Mouse (Mus musculus): ENCODE results near the gene Ush1g. TPM values are rescaled to one million over a fixed set of nuclear protein-coding genes. Genes with fewer than 3 reads are reported as not detected.

The Ush1g gene
- polyA plus RNA-seq, 1 experiment from 2014 or later: 0.29 TPM

- TF ChIP-seq CTCF (IDR thresholded peaks at IDR 0.05; ENCODE audit: low read depth) (no peak), EP300 (IDR thresholded peaks at IDR 0.05; ENCODE audit: low read depth) (no peak)
- Histone ChIP-seq H3K9ac (replicated peaks) (no peak overlapping the region), H3K4me1 (ENCODE audit: insufficient read depth) (no peaks in the 10 kb centered on the region), H3K36me3 (replicated peaks; ENCODE audit: insufficient read depth, low read length) (no peaks in the 10 kb centered on the region), H3K4me2 (ENCODE audit: low read depth, low read length) (no peak overlapping the region), H3K27ac (ENCODE audit: low read depth) (no peak overlapping the region), H3K4me3 (ENCODE audit: low read depth, low read length) (no peak overlapping the region), H3K27me3 (ENCODE audit: insufficient read depth, low read length) (0 out of 2 replicates have a peak, but pooled peaks cover 3% of the 10 kb centered on the region), H3K9me3 (ENCODE audit: low read length) (no peaks in the 10 kb centered on the region)
- ATAC-seq (no peak), DNase-seq (no peak)
- WGBS (ENCODE audit: insufficient replicate concordance): 72% methylated on average over 5 of the region's 5 CpGs
Measured at GRCm38 (mm10) chr11:115353375-115353774, 31.5 kb upstream of the Ush1g start.

DNA sequence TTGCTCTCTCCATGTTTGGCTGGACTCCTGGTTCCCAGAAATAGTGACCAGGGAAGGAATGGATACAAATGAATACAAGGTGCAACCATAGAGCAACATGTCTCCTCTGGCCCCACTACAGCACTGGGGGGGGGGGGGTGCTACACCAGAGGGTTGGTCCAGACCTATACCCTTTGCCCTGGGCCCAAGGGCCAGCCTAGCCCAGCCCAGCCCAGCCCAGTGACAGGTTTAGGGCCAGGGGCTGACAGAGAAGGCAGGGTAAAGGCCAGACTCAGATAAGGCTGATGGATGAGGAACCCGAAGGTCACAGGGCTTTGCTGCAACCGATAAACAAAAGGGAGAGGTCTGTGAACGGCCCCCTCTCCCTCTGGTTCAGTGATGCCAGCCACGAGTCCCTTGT is 28.1 kb upstream of the Ush1g start:
- TF ChIP-seq EP300 (IDR thresholded peaks at IDR 0.05; ENCODE audit: low read depth) (no peak), CTCF (IDR thresholded peaks at IDR 0.05; ENCODE audit: low read depth) (no peak)
- no peak overlapping the region for H3K4me2 ChIP-seq (ENCODE audit: low read depth, low read length)
- H3K4me3 ChIP-seq (ENCODE audit: low read depth, low read length): no peak overlapping the region
- H3K9me3 ChIP-seq (ENCODE audit: low read length): no peaks in the 10 kb centered on the region
- 30% methylated on average over 4 of the region's 4 CpGs for WGBS (ENCODE audit: insufficient replicate concordance)
- 0 out of 2 replicates have a peak, but pooled peaks cover 8% of the 10 kb centered on the region for H3K27me3 ChIP-seq (ENCODE audit: insufficient read depth, low read length)
- DNase-seq (no peak), ATAC-seq (no peak)
- no peak overlapping the region for H3K9ac ChIP-seq (replicated peaks)
- H3K4me1 ChIP-seq (ENCODE audit: insufficient read depth): no peaks in the 10 kb centered on the region
- no peak overlapping the region for H3K27ac ChIP-seq (ENCODE audit: low read depth)
- no peaks in the 10 kb centered on the region for H3K36me3 ChIP-seq (replicated peaks; ENCODE audit: insufficient read depth, low read length)

DNA sequence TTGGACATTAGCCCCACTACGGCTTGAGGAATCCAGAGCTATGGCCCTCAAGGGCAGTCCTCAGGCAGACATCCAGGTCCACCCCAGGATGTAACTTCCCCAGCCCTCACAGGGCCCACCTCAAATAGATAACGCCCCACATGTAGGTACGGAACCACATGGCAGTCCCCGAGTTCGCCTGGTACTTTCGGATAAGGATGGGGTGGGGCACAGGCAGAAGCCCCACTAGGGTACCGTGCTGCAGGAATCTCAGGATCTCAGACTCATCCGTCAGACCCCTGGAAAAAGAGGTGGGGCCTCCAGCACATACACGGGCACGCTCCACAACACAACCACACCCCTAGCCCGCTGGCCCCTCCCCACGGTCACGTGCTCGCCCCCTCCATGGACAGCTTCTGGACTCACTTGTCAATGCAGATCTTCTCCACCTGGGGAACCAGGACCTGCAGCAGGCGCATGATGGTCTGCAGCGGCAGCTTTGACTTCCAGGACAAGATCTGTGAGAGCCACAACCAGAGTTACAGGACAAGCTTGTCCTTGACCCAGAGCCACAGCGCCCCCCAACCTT is 26.9 kb upstream of the Ush1g start:
- H3K36me3 ChIP-seq (replicated peaks; ENCODE audit: insufficient read depth, low read length): no peaks in the 10 kb centered on the region
- H3K4me3 ChIP-seq (ENCODE audit: low read depth, low read length): no peak overlapping the region
- no peak for DNase-seq
- TF ChIP-seq CTCF (IDR thresholded peaks at IDR 0.05; ENCODE audit: low read depth): no peak
- no peak for TF ChIP-seq EP300 (IDR thresholded peaks at IDR 0.05; ENCODE audit: low read depth)
- no peak for ATAC-seq
- H3K9ac ChIP-seq (replicated peaks): no peak overlapping the region
- no peaks in the 10 kb centered on the region for H3K9me3 ChIP-seq (ENCODE audit: low read length)
- 0 out of 2 replicates have a peak, but pooled peaks cover 6% of the 10 kb centered on the region for H3K27me3 ChIP-seq (ENCODE audit: insufficient read depth, low read length)
- H3K27ac ChIP-seq (ENCODE audit: low read depth): no peak overlapping the region
- WGBS (ENCODE audit: insufficient replicate concordance): 55% methylated on average over 17 of the region's 17 CpGs
- no peak overlapping the region for H3K4me2 ChIP-seq (ENCODE audit: low read depth, low read length)
- H3K4me1 ChIP-seq (ENCODE audit: insufficient read depth): no peaks in the 10 kb centered on the region

DNA sequence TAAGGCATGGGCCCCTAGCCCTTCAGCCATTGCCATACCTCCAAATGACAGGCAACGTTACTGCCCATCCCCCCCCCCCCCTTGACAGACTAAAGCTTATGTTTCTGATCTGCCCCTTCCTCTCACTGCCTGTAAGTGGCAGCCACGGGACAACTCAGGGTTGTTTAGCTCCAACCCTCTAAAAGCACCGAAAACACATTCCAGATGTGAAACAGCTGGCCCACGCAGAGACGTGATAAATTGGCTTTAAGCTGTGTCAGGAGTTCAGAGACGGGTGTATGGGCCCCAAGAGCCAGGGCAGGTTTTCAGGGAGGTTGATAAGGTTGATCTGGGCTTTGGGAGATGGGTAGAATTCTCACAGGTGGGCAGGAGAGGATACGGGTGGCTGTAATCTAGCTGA is 23.7 kb upstream of the Ush1g start:
- 0 out of 2 replicates have a peak, but pooled peaks cover 6% of the 10 kb centered on the region for H3K27me3 ChIP-seq (ENCODE audit: insufficient read depth, low read length)
- no peak overlapping the region for H3K27ac ChIP-seq (ENCODE audit: low read depth)
- TF ChIP-seq EP300 (IDR thresholded peaks at IDR 0.05; ENCODE audit: low read depth) (no peak), CTCF (IDR thresholded peaks at IDR 0.05; ENCODE audit: low read depth) (no peak)
- no peaks in the 10 kb centered on the region for H3K9me3 ChIP-seq (ENCODE audit: low read length)
- no peaks in the 10 kb centered on the region for H3K4me1 ChIP-seq (ENCODE audit: insufficient read depth)
- WGBS (ENCODE audit: insufficient replicate concordance): 37% methylated on average over 7 of the region's 7 CpGs
- no peak for DNase-seq
- no peaks in the 10 kb centered on the region for H3K36me3 ChIP-seq (replicated peaks; ENCODE audit: insufficient read depth, low read length)
- no peak overlapping the region for H3K9ac ChIP-seq (replicated peaks)
- H3K4me3 ChIP-seq (ENCODE audit: low read depth, low read length): no peak overlapping the region
- no peak overlapping the region for H3K4me2 ChIP-seq (ENCODE audit: low read depth, low read length)
- ATAC-seq: no peak

- 15% methylated on average over 12 of the region's 12 CpGs for WGBS (ENCODE audit: insufficient replicate concordance)
- Histone ChIP-seq H3K4me1 (ENCODE audit: insufficient read depth) (no peaks in the 10 kb centered on the region), H3K36me3 (replicated peaks; ENCODE audit: insufficient read depth, low read length) (no peaks in the 10 kb centered on the region), H3K4me3 (ENCODE audit: low read depth, low read length) (no peak overlapping the region), H3K4me2 (ENCODE audit: low read depth, low read length) (no peak overlapping the region), H3K27ac (ENCODE audit: low read depth) (no peak overlapping the region), H3K9me3 (ENCODE audit: low read length) (no peaks in the 10 kb centered on the region), H3K9ac (replicated peaks) (no peak overlapping the region), H3K27me3 (ENCODE audit: insufficient read depth, low read length) (0 out of 2 replicates have a peak, but pooled peaks cover 8% of the 10 kb centered on the region)
- DNase-seq (no peak), ATAC-seq (no peak)
- TF ChIP-seq CTCF (IDR thresholded peaks at IDR 0.05; ENCODE audit: low read depth) (no peak), EP300 (IDR thresholded peaks at IDR 0.05; ENCODE audit: low read depth) (no peak)
Measured at GRCm38 (mm10) chr11:115344967-115345366, 23.1 kb upstream of the Ush1g start.

GRCm38 (mm10) chr11:115341866-115342265 is 20.0 kb upstream of the Ush1g start:
- Histone ChIP-seq H3K9ac (replicated peaks) (no peak overlapping the region), H3K9me3 (ENCODE audit: low read length) (no peaks in the 10 kb centered on the region), H3K27me3 (ENCODE audit: insufficient read depth, low read length) (peaks cover 13% of the 10 kb centered on the region; the same call in 1 of the 2 replicates), H3K4me1 (ENCODE audit: insufficient read depth) (no peaks in the 10 kb centered on the region), H3K27ac (ENCODE audit: low read depth) (no peak overlapping the region), H3K4me2 (ENCODE audit: low read depth, low read length) (no peak overlapping the region), H3K36me3 (replicated peaks; ENCODE audit: insufficient read depth, low read length) (no peaks in the 10 kb centered on the region), H3K4me3 (ENCODE audit: low read depth, low read length) (no peak overlapping the region)
- no peak for ATAC-seq
- DNase-seq: no peak
- TF ChIP-seq CTCF (IDR thresholded peaks at IDR 0.05; ENCODE audit: low read depth) (no peak), EP300 (IDR thresholded peaks at IDR 0.05; ENCODE audit: low read depth) (no peak)
- 55% methylated on average over 6 of the region's 6 CpGs for WGBS (ENCODE audit: insufficient replicate concordance)

Data from liver, postnatal 0 days (tissue).